Mouse (Mus musculus) urinary bladder, postnatal 10 days (tissue): ENCODE measurements around the gene Folr2.

Experiments
- DNase-seq: peaks from one replicate; pipeline ENCODE4 v3.0.0; 2022; ENCODE audit warnings: low spot score

Folr2 gene

DNA sequence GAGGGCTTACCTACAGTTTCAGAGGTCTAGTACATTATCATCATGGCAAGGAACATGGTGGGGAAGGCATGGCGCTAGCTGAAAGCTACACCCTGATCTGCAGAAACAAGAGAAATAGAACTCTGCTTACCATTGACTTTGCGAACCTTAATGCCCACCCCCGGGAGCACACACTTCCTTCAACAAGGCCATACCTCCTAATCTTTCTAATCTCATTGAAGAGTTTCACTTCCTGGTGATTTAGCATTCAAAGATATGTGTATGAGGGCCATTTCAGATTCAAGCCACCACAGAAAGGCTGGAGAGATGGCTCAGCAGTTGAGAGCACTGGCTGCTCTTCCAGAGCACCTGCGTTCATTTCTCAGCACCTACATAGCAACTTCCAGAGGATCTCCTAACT lies at the start of gene Folr2:
Gene Folr2 (minus strand): TSS at position 101 of the 400 bp plus-strand sequence.
- no peak for DNase-seq

DNA sequence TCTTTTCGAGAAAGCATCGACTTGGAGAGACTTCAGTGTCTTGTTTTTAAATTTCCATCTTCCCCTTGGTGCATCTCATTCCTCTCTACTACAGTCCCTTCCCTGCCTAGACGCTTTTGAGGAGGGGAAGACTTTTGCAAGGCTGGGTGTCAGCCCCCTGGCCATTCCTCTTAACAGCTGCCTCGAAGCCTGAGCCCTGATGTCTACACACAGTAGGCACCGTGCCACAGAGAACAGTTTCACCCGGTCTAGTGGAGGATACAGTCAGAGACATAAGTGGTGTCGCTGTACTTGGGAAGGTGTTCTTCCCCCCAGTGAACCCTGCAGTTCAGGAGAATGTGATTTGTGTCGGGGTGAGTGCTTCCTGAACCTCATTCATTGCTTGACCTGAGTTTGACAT lies 49.7 kb upstream of the Folr2 start:
- no peak for DNase-seq

GRCm38 (mm10) chr7:101906287-101906681 lies 49.3 kb upstream of the Folr2 start, which contains the start of gene Tomt:
Gene Tomt, minus strand, starts transcription at chr7:101906359.
- DNase-seq, result no peak

DNA sequence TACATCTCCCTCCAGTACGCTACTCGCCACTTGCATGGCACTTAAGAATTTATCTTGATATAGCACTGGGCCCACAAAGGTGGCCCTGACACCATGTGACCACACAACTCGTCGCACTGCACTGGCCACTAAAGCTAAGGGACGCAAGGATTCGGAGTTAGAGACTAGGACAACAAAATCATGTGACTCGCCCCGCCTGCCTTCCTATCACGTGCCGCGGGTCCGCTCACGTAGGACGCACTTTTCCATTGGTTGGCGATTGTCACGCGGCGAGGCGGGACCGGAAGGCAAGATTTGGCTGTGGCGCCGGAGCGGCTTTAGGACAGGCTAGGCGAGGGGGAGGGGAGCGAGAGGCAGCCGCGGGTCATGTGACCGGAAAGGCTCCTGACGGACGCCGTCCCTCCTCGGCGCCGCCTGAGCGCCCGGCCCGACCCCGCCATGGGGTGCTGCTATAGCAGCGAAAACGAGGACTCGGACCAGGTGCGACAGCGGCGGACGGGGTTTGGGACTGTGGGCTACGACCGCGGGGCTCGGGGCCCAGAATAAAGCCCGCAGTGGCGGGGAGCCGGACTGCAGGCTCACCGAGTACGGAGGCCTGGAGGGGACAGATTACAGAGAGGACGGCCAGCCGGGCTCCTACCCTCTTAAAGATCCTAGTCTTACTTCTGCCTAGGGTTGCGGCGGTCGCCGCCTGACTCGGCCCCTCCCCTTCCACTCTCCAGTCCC lies 48.7 kb upstream of the Folr2 start, which contains the start of gene Lamtor1:
Gene Lamtor1 (plus strand): TSS at position 344 of the 726 bp plus-strand sequence.
- DNase-seq, result peak; percentile 98

GRCm38 (mm10) chr7:101902846-101903245 lies 45.9 kb upstream of the Folr2 start:
- DNase-seq, result no peak

- DNase-seq, result no peak
These were observed 45.0 kb upstream of the Folr2 start for GRCm38 (mm10) chr7:101901969-101902368.

DNA sequence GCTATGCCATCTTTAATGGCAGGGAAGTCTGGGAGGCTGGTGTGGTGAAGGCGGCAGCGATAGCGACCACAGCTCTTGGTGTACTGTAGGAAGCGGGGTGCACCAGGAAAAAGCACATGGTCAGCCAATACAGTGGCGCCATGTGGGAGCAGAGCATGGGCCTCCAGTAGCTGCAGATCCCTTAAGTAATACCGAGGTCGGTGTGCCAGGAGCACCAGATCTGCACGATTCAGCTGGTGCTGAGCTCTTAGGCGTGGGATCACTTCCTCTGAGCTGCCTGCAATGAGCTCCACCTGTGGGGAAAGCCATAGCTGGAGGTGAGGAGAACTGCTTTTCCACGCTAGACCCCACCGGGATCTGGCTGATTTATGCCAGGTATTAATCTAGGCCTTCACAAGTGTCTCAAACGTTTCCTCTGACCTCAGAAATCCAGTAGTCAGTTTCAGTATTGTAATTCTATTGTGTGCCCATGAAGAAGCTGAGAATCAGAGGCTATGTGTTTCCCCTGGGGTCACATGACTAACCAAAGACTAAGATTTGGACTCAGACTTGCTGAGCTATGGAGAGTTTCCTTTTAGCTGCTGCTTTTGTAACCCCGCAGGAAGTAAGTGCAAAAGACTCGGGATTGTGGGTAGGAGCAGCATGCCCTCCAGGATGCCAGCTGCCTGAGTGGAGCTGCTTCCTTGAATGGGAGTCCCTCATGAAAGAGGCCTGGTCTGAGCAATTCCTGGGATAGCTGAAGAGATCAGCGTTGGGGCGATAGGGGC lies 43.5 kb upstream of the Folr2 start:
- no peak for DNase-seq

GRCm38 (mm10) chr7:101896104-101897066 lies 39.4 kb upstream of the Folr2 start:
- peak; percentile 84 for DNase-seq

GRCm38 (mm10) chr7:101895695-101896094 lies 38.7 kb upstream of the Folr2 start:
- DNase-seq, result no peak

DNA sequence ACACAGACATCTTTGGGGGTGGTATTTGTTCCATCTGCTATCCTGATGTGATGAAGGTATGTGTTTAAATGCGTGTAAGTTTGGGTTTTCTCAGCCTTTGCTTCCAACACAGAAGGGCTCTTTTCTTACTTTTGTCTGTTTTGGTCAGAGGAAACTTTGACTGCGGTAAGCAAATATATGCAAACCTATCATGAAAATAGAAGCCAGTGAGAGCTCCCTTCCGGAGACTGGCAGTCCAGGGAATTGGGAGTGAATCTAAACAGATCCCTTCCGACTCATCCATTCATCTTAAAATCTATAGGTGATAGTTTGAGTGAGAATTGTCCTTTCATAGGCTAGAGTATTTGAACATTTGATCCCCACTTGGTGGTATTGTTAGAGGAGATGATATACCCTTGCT lies 31.5 kb upstream of the Folr2 start:
- no peak for DNase-seq

DNA sequence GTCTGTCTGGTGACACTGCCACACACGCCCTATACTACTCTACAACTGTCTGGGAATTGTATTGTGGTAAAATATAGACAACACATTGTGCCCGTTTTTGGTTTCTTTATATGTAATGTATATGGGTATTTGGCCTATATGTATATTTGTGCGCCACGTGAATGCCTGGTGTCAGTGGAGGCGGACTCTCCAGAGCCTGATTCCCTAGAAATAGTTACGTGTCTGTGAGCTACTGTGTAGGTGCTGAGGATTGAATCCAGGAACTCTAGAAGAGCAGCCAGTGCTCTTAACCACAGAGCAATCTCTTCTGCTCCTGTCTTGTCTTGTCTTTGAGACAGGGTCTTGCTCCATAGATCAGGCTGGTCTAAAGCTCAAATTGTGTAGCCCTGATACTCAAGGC lies 29.3 kb upstream of the Folr2 start:
- DNase-seq, result no peak

- no peak for DNase-seq
These were observed 27.2 kb upstream of the Folr2 start for GRCm38 (mm10) chr7:101884160-101884559.

DNA sequence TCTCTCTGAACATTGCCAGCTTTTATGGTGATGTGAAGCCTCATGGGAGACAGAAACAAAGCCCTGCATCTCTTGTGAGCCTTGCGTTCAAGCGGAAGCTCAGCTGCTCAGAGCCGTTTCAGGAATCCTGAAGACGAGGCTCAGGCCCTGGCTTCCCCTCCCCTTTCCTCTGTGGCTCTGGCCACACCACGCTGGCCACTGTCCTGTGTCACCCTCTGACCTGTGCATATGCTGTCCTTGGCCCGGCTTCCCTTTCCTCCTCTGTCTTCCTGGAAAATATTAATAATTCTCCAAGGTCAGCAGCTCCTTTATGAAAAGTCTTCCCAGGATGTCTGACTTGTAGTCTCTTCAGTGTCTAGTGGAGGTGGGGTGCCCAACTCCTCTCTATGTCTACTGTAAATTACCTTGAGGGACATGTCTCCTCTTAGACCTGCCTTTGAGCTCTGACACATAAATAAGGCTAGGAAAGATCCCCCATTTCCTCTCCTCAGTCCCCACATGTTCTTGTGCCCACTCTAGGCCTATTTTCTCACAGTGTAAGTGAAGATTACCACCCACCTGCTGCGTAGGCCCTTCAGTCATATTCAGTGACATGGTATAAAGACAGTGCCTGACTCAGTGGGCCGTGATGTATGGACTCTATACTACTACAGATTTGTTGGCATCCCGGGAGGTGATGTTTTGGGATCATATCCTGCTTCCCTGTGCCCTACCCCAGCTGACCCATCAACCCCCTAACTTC lies 25.6 kb upstream of the Folr2 start:
- no peak for DNase-seq

- no peak for DNase-seq
These were observed 23.9 kb upstream of the Folr2 start for GRCm38 (mm10) chr7:101880855-101881254.

- no peak for DNase-seq
These were observed 19.0 kb upstream of the Folr2 start for GRCm38 (mm10) chr7:101875978-101876377.

GRCm38 (mm10) chr7:101871296-101871695 lies 14.3 kb upstream of the Folr2 start:
- no peak for DNase-seq

DNA sequence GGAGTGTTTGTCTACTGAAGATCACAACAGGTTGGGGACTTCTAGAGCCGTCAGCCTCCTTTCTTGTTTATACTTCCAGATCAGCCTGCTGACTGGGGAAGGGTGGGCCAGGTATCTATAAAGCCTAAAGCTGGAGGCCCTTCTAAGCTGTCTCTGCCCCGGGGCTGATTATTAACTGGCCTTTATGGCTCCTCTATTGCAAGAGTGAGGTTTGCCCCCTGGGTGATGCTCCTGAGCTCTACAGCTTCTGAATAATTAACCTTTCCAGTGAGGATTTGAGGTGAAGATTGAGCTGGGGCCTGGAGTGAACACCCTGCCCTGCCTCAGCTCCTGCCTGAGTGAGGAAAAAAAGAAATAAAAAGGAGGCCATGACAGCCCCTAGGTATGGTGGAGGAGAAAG lies 13.6 kb upstream of the Folr2 start, which contains the start of gene Folr1:
Gene Folr1 (minus strand): TSS at position 160 of the 400 bp plus-strand sequence.
- no peak for DNase-seq

GRCm38 (mm10) chr7:101869163-101869500 lies 12.1 kb upstream of the Folr2 start:
- DNase-seq, result no peak

GRCm38 (mm10) chr7:101868241-101869162 lies 11.5 kb upstream of the Folr2 start:
- no peak for DNase-seq

- no peak for DNase-seq
These were observed 10.5 kb upstream of the Folr2 start for GRCm38 (mm10) chr7:101867482-101867881.
